14 mouse cellular contexts compared by ENCODE assay signal in the genomic region with DNA sequence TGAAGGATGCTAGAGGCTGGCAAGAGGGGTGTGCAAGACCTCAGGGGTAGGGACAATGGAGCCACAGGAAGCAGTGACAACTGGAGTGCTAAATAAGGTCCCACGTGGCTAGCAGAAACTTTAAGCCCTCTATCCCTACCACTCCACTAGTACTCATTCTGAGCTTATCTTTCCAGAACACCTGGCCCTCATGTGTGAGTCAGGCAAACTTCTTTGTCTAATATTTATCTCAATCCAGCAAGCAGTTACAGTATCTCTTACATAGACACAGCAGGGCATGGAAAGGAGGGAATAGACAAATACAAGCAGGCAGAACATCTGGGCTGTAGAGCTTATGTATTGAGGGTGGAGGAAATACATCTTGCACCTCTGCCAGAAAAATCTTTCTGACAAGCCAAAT.
DNase-seq lines count a peak whose midpoint lies in the region; ATAC-seq and TF ChIP-seq lines count a peak whose summit lies in the region.
"Had no signal": no experiment of that assay in that cellular context is flagged by ENCODE, and none has a peak within 500 bp of the region (broad histone marks: within the 10 kb centered on the region; RNA-seq: fewer than 3 reads in every experiment).

No protein-coding gene starts in this region.

- no peak for TF ChIP-seq CTCF in lung, postnatal 0 days (IDR thresholded peaks at IDR 0.05)

- peak; percentile 7 for DNase-seq in lung, postnatal 0 days (ENCODE audit: low spot score)
- no peak for DNase-seq in lung, postnatal 10 days
- peak; percentile 12 for DNase-seq in c-Kit-positive CD71-negative TER-119-negative erythroid progenitor cells, embryonic 14.5 days (ENCODE audit: low read depth)
- no peak for DNase-seq in left cerebral cortex, adult 11 months (ENCODE audit: low spot score)
- no peak for DNase-seq in urinary bladder, postnatal 36 days (ENCODE audit: low spot score in 2 of 2)
- no peak for DNase-seq in right cerebral cortex, adult 2 months (ENCODE audit: low spot score in 2 of 2)
- DNase-seq: adrenal gland, postnatal 36 days; cerebellum, postnatal 10 days; heart, adult 18-20 months; kidney, postnatal 25 days; lung, adult 18-20 months had no signal

- H3K4me2 ChIP-seq in lung, postnatal 0 days (replicated peaks; ENCODE audit: low read depth, low read length): no peak overlapping the region
- H3K4me2 ChIP-seq in hindbrain, embryonic 16.5 days (ENCODE audit: low read length): no peak overlapping the region
- no peak overlapping the region for H3K4me2 ChIP-seq in midbrain, embryonic 15.5 days

- TF ChIP-seq EP300 in lung, postnatal 0 days (IDR thresholded peaks at IDR 0.05): no peak

- H3K36me3 ChIP-seq in lung, postnatal 0 days (ENCODE audit: insufficient read depth, low read length): no peaks in the 10 kb centered on the region
- no peaks in the 10 kb centered on the region for H3K36me3 ChIP-seq in hindbrain, embryonic 16.5 days (ENCODE audit: control insufficient read depth, insufficient read depth, low read length)
- no peaks in the 10 kb centered on the region for H3K36me3 ChIP-seq in midbrain, embryonic 15.5 days (replicated peaks)

- H3K4me3 ChIP-seq in lung, postnatal 0 days (ENCODE audit: low read depth, low read length): no peak overlapping the region
- no peak overlapping the region for H3K4me3 ChIP-seq in hindbrain, embryonic 16.5 days (ENCODE audit: low read length)
- H3K4me3 ChIP-seq in midbrain, embryonic 15.5 days: no peak overlapping the region

- no peaks in the 10 kb centered on the region for H3K27me3 ChIP-seq in lung, postnatal 0 days (replicated peaks; ENCODE audit: insufficient read depth, low read length)
- no peaks in the 10 kb centered on the region for H3K27me3 ChIP-seq in hindbrain, embryonic 16.5 days (replicated peaks; ENCODE audit: control insufficient read depth, insufficient read depth, low read length)
- no peaks in the 10 kb centered on the region; the same call in 1 of the 2 replicates for H3K27me3 ChIP-seq in midbrain, embryonic 15.5 days (replicated peaks)

- no peaks in the 10 kb centered on the region for H3K4me1 ChIP-seq in lung, postnatal 0 days (ENCODE audit: insufficient read depth, low read depth, low read length)
- H3K4me1 ChIP-seq in hindbrain, embryonic 16.5 days (ENCODE audit: control insufficient read depth, insufficient read depth, low read depth, low read length): no peaks in the 10 kb centered on the region
- no peaks in the 10 kb centered on the region for H3K4me1 ChIP-seq in midbrain, embryonic 15.5 days

- H3K9ac ChIP-seq in lung, postnatal 0 days (replicated peaks; ENCODE audit: low read depth): no peak overlapping the region
- no peak overlapping the region for H3K9ac ChIP-seq in hindbrain, embryonic 16.5 days (ENCODE audit: low read depth, low read length)
- no peak overlapping the region for H3K9ac ChIP-seq in midbrain, embryonic 15.5 days
- H3K9ac ChIP-seq: forebrain, postnatal 0 days had no signal

- no peak overlapping the region for H3K27ac ChIP-seq in lung, postnatal 0 days (ENCODE audit: low read length)
- no peak overlapping the region for H3K27ac ChIP-seq in hindbrain, embryonic 16.5 days (ENCODE audit: low read depth, low read length)
- H3K27ac ChIP-seq in midbrain, embryonic 15.5 days: no peak overlapping the region

- peak; percentile 40; the same call in 1 of the 2 replicates for ATAC-seq in lung, postnatal 0 days
- peak; percentile 71 for ATAC-seq in hindbrain, embryonic 16.5 days
- peak; percentile 74 for ATAC-seq in midbrain, embryonic 15.5 days (replicated peaks)

- H3K9me3 ChIP-seq in lung, postnatal 0 days (ENCODE audit: low read length): no peaks in the 10 kb centered on the region
- H3K9me3 ChIP-seq in hindbrain, embryonic 16.5 days (ENCODE audit: control insufficient read depth, low read length): no peaks in the 10 kb centered on the region
- H3K9me3 ChIP-seq in midbrain, embryonic 15.5 days: no peaks in the 10 kb centered on the region

- WGBS in lung, postnatal 0 days: 21% methylated on average over 1 of the region's 1 CpGs
- 0% methylated on average over 1 of the region's 1 CpGs for WGBS in hindbrain, embryonic 16.5 days
- 6% methylated on average over 1 of the region's 1 CpGs for WGBS in midbrain, embryonic 15.5 days

Comparison
In these comparisons a context has a peak if more than half of its experiments do, and no peak if none do; other contexts are left out.
1. DNase-seq: peak in lung, postnatal 0 days (single experiment) and c-Kit-positive CD71-negative TER-119-negative erythroid progenitor cells, embryonic 14.5 days (single experiment); none in lung, postnatal 10 days (single experiment), left cerebral cortex, adult 11 months (single experiment), urinary bladder, postnatal 36 days (0 of 2) and right cerebral cortex, adult 2 months (0 of 2).
2. Peak in every context shown above with its lines, with median percentiles within 50 percentile points of each other: ATAC-seq.